Mouse (Mus musculus) embryonic fibroblast, embryonic 13.5 days (primary cell): Measurements from ENCODE around the gene Dcakd.

Experiments
- CTCF ChIP-seq: IDR thresholded peaks from 2 replicates; pipeline ENCODE4 v1.5.1; 2011; ENCODE audit warnings: mild to moderate bottlenecking, control low read depth, low read length, moderate library complexity, borderline replicate concordance; ENCODE audit not compliant: insufficient read depth
- POLR2A ChIP-seq: IDR thresholded peaks from 2 replicates; pipeline ENCODE4 v1.6.1; 2011; ENCODE audit warnings: low read depth, mild to moderate bottlenecking, control low read depth, low read length, moderate library complexity

- TF ChIP-seq POLR2A (no peak), CTCF (peak; percentile 8; the same call in 1 of the 2 replicates)
These were observed 81.2 kb downstream of the Dcakd start for GRCm38 (mm10) chr11:102946992-102947343.
